Mouse (Mus musculus): ENCODE results near the gene Pdgfb.

DNA sequence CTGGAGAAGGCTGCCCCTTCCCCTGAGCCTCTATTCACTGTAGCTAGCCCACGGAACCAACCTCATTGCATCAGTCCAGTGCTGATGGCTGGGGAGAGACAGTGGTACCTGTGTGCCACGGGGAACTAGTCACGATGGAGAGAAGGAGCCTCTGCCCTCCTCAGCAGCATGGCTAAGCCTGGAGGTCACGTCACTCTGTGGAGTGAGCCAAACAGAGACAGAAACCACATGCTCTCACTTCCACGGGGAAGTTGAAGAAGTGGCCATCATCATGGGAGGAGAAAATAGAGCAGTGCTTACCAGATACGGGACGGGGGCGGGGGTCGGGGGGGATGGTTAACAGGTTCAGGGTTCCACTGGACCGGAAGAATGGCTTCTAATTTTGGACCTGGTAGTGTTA, 15.6 kb upstream of the Pdgfb start:
- TF ChIP-seq CTCF (IDR thresholded peaks at IDR 0.05; ENCODE audit: control insufficient read depth, insufficient read depth, insufficient read length) (no peak), MYOG (IDR thresholded peaks at IDR 0.05; ENCODE audit: control insufficient read depth, extremely low read depth, insufficient read length) (no peak), USF1 (IDR thresholded peaks at IDR 0.05; ENCODE audit: low read depth) (no peak), MYOD1 (IDR thresholded peaks at IDR 0.05; ENCODE audit: control insufficient read depth, insufficient read length, low read depth) (no peak), MAX (IDR thresholded peaks at IDR 0.05) (no peak), FOSL1 (IDR thresholded peaks at IDR 0.05; ENCODE audit: insufficient read depth, low read length, poor library complexity, severe bottlenecking) (no peak)
